Mouse (Mus musculus) MEL (cell line): ENCODE results near the gene Xab2.

Experiments
- CHD2 ChIP-seq: IDR thresholded peaks from 2 replicates; pipeline ENCODE4 v1.6.1; 2011; ENCODE audit warnings: low read length, improper control_type of control experiment
- EP300 ChIP-seq, 2 experiments: IDR thresholded peaks; 2 replicates each; pipeline ENCODE4 v1.6.1; 2011; ENCODE audit warnings: improper control_type of control experiment in 2 of 2, low read length in 2 of 2, low read depth in 1 of 2, mild to moderate bottlenecking in 1 of 2
- GATA1 ChIP-seq: IDR thresholded peaks from 2 replicates; pipeline ENCODE4 v1.6.1; 2011; ENCODE audit warnings: low read depth, low read length, improper control_type of control experiment
- POLR2AphosphoS5 ChIP-seq: IDR thresholded peaks from 2 replicates; pipeline ENCODE4 v1.6.1; 2012; ENCODE audit warnings: low read depth, borderline replicate concordance, mild to moderate bottlenecking, inconsistent platforms, low read length, moderate library complexity, mixed read lengths
- TCF12 ChIP-seq: IDR thresholded peaks from 2 replicates; pipeline ENCODE4 v1.6.1; 2014; ENCODE audit warnings: low read depth, mild to moderate bottlenecking, inconsistent platforms, low read length, improper control_type of control experiment, moderate library complexity

DNA sequence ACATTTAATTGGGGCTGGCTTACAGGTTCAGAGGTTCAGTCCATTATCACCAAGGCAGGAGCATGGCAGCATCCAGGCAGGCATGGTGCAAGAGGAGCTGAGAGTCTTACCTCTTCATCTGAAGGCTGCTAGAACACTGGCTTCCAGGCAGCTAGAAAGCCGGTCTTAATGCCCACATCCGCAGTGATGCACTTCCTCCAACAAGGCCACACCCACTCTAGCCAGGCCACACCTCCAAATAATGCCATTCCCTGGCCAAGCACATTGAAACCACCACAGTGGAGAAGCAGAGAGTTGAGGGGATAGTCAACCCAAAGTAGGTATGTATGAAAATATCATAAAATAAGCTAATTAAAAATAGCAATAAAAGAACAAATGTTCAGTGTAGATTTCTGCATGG is 49.3 kb upstream of the Xab2 start:
- TF ChIP-seq EP300 (IDR thresholded peaks at IDR 0.05; ENCODE audit: low read depth in 1 of 2, low read length in 2 of 2) (no peak), GATA1 (no peak), TCF12 (no peak), POLR2AphosphoS5 (no peak), CHD2 (no peak)
